Mouse (Mus musculus) bone marrow, adult 2 months (tissue): ENCODE results near the gene Sirt3.

Experiments used
- CTCF ChIP-seq: fragments of 200-500 bp; IDR thresholded peaks from 2 replicates; pipeline ENCODE4 v1.5.1; 2011; ENCODE audit warnings: low read length, control low read depth; ENCODE audit not compliant: control insufficient read depth, insufficient read depth
- POLR2A ChIP-seq: fragments of 200-500 bp; IDR thresholded peaks from 2 replicates; pipeline ENCODE4 v1.6.1; 2011; ENCODE audit warnings: low read depth, mild to moderate bottlenecking, control low read depth, low read length, borderline replicate concordance; ENCODE audit not compliant: control insufficient read depth

DNA sequence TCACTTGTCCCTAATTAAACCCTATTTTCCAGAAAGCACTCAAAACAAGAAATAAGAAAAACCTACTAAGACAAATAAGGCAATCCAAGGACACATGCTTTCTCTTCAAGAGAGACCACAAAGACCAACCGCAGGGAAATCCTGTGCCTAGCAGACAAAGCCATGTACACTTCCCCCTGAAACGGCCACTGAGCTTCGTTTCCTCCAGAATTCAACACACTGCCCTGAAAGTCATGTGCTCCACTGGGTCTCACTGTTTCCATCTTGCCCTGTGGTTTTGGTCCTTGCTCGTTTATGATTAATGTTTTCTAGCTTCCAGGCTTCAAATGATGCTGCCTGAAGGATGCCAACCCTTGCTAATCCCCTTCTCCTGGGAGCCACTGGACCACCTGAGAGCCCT is 7.9 kb downstream of the Sirt3 start:
- TF ChIP-seq POLR2A (no peak), CTCF (no peak)
